Mouse (Mus musculus) E14TG2a.4 (cell line): ENCODE measurements around the gene Pdk3.

Source experiments
- CTCF ChIP-seq: conservative IDR thresholded peaks from 2 replicates; pipeline ENCODE4 v1.5.1; 2014; ENCODE audit warnings: low read length
- NANOG ChIP-seq: IDR thresholded peaks from 2 replicates; pipeline ENCODE4 v1.6.1; 2014; ENCODE audit warnings: borderline replicate concordance, low read length, mixed read lengths
- POU5F1 ChIP-seq: IDR thresholded peaks from 2 replicates; pipeline ENCODE4 v1.6.1; 2014; ENCODE audit warnings: low read length, borderline replicate concordance

GRCm38 (mm10) chrX:93729529-93729928 is 102.5 kb downstream of the Pdk3 start:
- TF ChIP-seq CTCF (no peak), NANOG (no peak), POU5F1 (no peak)
